Mouse (Mus musculus) cerebellum, adult 18-20 months (tissue): ENCODE data around the gene Fars2.

Experiments
- DNase-seq, 2 experiments: peaks; one replicate each; pipeline ENCODE4 v3.0.0; 2021

Fars2 gene

GRCm38 (mm10) chr13:36735901-36736618, 618.8 kb downstream of the Fars2 start:
- peak; percentile 91 for DNase-seq

- DNase-seq: peak in 1 of 2 experiments; percentile 70
Measured at GRCm38 (mm10) chr13:36736619-36736996, 619.4 kb downstream of the Fars2 start.

GRCm38 (mm10) chr13:36750056-36750455, 632.8 kb downstream of the Fars2 start:
- DNase-seq: no peak

GRCm38 (mm10) chr13:36751861-36752260, 634.6 kb downstream of the Fars2 start:
- DNase-seq: no peak

GRCm38 (mm10) chr13:36766801-36767200, 649.6 kb downstream of the Fars2 start:
- DNase-seq: no peak
